Mouse (Mus musculus): ENCODE data around the gene Coq7. TPM values are rescaled to one million over a fixed set of nuclear protein-coding genes. Genes with fewer than 3 reads are reported as not detected.

Gene Coq7
- 144 and 158 TPM in 2 replicates for polyA plus RNA-seq (2015; fragmentation: Nextera tagmentation; extraction: Ambion mirVana)

DNA sequence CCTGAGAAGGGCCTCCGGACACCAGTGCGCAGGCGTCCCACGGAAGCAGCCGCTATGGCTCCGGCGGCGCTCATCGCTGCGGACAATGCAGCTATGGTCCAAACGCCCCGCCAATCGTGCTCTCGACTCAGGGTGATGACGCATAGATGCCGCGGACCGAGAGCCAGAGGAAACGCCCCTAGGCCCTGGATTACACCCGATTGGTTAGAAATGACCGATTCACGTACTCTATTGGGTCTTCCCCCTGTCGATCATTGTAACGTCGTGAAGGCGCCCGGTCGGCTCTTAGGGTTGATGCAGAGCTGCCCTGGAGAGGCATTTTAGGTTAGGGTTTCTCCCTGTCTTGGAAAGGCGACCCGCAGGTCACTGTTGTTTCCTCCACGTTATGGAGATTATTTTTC lies at the start of gene Coq7:
Coq7 (minus strand) TSS at position 179 of the 401 bp plus-strand sequence.
- no peaks in the 10 kb centered on the region for H3K9me3 ChIP-seq (ENCODE audit: low read length)
- peak within 1 kb of the TSS; percentile 89 for H3K9ac ChIP-seq (replicated peaks; ENCODE audit: low read length)
- H3K4me1 ChIP-seq (ENCODE audit: insufficient read depth, low read length): peaks cover 7% of the 10 kb centered on the region; the same call in 1 of the 2 replicates
- peak within 1 kb of the TSS; percentile 96 for H3K27ac ChIP-seq (ENCODE audit: low read length)
- H3K4me3 ChIP-seq (ENCODE audit: low read length): peak within 1 kb of the TSS; percentile 67
- peak within 1 kb of the TSS; percentile 71 for H3K4me2 ChIP-seq (replicated peaks; ENCODE audit: low read depth, low read length)
- no peaks in the 10 kb centered on the region for H3K27me3 ChIP-seq (ENCODE audit: insufficient read depth, low read length)
- under 1% methylated on average over 31 of the region's 31 CpGs for WGBS
- H3K36me3 ChIP-seq (ENCODE audit: insufficient read depth, low read length): no peaks in the 10 kb centered on the region; the same call in 1 of the 2 replicates
- ATAC-seq (ENCODE audit: low FRiP score, low TSS enrichment): peak; percentile 100

DNA sequence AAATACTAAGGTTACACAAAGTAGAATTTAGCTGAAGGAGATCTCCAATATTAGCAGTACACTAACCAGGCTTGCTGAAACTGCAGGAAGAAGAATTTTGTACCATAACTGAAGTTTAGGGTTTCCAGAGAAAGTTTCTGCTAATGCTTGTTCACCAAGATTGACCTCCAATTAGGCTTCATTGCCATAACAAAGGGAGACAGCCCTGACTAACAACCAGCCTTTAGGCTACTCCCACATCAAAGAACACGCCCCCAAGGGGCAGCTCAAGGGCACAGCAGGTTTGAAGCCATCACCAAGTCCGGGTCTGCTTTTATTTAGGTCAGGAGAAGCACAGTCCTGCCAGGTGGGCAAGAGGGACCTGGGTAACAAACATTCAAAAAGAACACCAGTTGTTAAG lies 46.8 kb upstream of the Coq7 start:
- H3K4me3 ChIP-seq (ENCODE audit: low read length): no peak overlapping the region
- no peaks in the 10 kb centered on the region for H3K9me3 ChIP-seq (ENCODE audit: low read length)
- ATAC-seq (ENCODE audit: low FRiP score, low TSS enrichment): no peak
- no peaks in the 10 kb centered on the region for H3K36me3 ChIP-seq (ENCODE audit: insufficient read depth, low read length)
- no peaks in the 10 kb centered on the region for H3K4me1 ChIP-seq (ENCODE audit: insufficient read depth, low read length)
- no peak overlapping the region for H3K4me2 ChIP-seq (replicated peaks; ENCODE audit: low read depth, low read length)
- no peak overlapping the region for H3K9ac ChIP-seq (replicated peaks; ENCODE audit: low read length)
- WGBS: 56% methylated on average over 2 of the region's 2 CpGs
- no peak overlapping the region for H3K27ac ChIP-seq (ENCODE audit: low read length)
- no peaks in the 10 kb centered on the region for H3K27me3 ChIP-seq (ENCODE audit: insufficient read depth, low read length)

- Histone ChIP-seq H3K4me1 (ENCODE audit: insufficient read depth, low read length) (no peaks in the 10 kb centered on the region), H3K4me3 (ENCODE audit: low read length) (no peak overlapping the region), H3K9me3 (ENCODE audit: low read length) (no peaks in the 10 kb centered on the region), H3K36me3 (ENCODE audit: insufficient read depth, low read length) (no peaks in the 10 kb centered on the region), H3K4me2 (replicated peaks; ENCODE audit: low read depth, low read length) (no peak overlapping the region), H3K27me3 (ENCODE audit: insufficient read depth, low read length) (no peaks in the 10 kb centered on the region), H3K27ac (ENCODE audit: low read length) (no peak overlapping the region), H3K9ac (replicated peaks; ENCODE audit: low read length) (no peak overlapping the region)
- no peak for ATAC-seq (ENCODE audit: low FRiP score, low TSS enrichment)
- 54% methylated on average over 3 of the region's 3 CpGs for WGBS
Measured at GRCm38 (mm10) chr7:118578269-118578668, 45.1 kb upstream of the Coq7 start.

- Histone ChIP-seq H3K4me3 (ENCODE audit: low read length) (no peak overlapping the region), H3K4me2 (replicated peaks; ENCODE audit: low read depth, low read length) (no peak overlapping the region), H3K36me3 (ENCODE audit: insufficient read depth, low read length) (no peaks in the 10 kb centered on the region), H3K9ac (replicated peaks; ENCODE audit: low read length) (no peak overlapping the region), H3K9me3 (ENCODE audit: low read length) (peaks cover 4% of the 10 kb centered on the region; the same call in 1 of the 2 replicates), H3K4me1 (ENCODE audit: insufficient read depth, low read length) (no peaks in the 10 kb centered on the region), H3K27me3 (ENCODE audit: insufficient read depth, low read length) (no peaks in the 10 kb centered on the region), H3K27ac (ENCODE audit: low read length) (no peak overlapping the region)
- WGBS: 68% methylated on average over 5 of the region's 5 CpGs
- no peak for ATAC-seq (ENCODE audit: low FRiP score, low TSS enrichment)
Measured at GRCm38 (mm10) chr7:118572039-118572438, 38.9 kb upstream of the Coq7 start.

DNA sequence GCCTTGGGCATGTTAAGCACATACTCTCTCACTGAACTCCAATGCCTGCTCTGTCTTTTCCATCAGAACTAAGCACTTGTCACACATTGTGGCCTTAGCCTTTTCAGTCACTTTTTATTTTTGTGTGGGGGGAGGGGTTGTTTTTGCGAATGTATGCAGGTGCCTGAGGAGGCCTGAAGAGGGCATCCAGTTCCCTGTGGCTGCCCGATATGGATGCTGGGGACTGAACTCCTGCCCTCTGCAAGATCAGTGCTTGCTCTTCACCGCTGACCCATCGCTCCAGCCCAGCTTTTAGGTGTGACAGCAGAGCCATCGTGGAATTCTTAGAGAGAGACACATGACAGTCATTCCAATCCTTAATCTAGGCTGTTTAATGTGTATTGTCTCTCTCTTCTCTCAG lies 38.2 kb upstream of the Coq7 start:
- no peaks in the 10 kb centered on the region for H3K4me1 ChIP-seq (ENCODE audit: insufficient read depth, low read length)
- no peak for ATAC-seq (ENCODE audit: low FRiP score, low TSS enrichment)
- no peak overlapping the region for H3K4me3 ChIP-seq (ENCODE audit: low read length)
- H3K9me3 ChIP-seq (ENCODE audit: low read length): peaks cover 4% of the 10 kb centered on the region; the same call in 1 of the 2 replicates
- WGBS: 62% methylated on average over 5 of the region's 5 CpGs
- H3K4me2 ChIP-seq (replicated peaks; ENCODE audit: low read depth, low read length): no peak overlapping the region
- no peak overlapping the region for H3K27ac ChIP-seq (ENCODE audit: low read length)
- H3K36me3 ChIP-seq (ENCODE audit: insufficient read depth, low read length): no peaks in the 10 kb centered on the region
- H3K27me3 ChIP-seq (ENCODE audit: insufficient read depth, low read length): no peaks in the 10 kb centered on the region
- H3K9ac ChIP-seq (replicated peaks; ENCODE audit: low read length): no peak overlapping the region

DNA sequence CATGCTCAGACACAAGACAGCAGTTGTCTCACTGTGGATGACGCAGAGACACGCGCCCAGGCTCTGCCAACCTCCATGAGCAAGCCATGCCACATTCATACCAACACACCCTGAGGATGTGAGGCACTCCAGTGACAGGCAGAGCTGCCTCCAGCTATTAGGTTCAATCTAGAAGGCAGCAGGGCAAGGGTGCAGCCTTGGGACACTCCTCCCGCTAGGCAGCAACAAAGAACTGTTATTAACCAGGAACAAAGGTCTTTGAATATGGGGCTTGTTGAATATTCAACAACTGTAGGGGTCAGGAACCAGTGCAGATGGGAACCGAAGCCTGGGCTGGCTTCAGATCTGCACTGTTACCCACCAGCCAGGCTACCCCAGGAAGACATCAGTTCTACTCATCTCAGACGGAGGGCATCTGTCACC lies 36.0 kb upstream of the Coq7 start:
- Histone ChIP-seq H3K4me3 (ENCODE audit: low read length) (no peak overlapping the region), H3K27ac (ENCODE audit: low read length) (no peak overlapping the region), H3K9me3 (ENCODE audit: low read length) (peaks cover 4% of the 10 kb centered on the region; the same call in 1 of the 2 replicates), H3K36me3 (ENCODE audit: insufficient read depth, low read length) (no peaks in the 10 kb centered on the region), H3K9ac (replicated peaks; ENCODE audit: low read length) (no peak overlapping the region), H3K4me2 (replicated peaks; ENCODE audit: low read depth, low read length) (no peak overlapping the region), H3K27me3 (ENCODE audit: insufficient read depth, low read length) (no peaks in the 10 kb centered on the region), H3K4me1 (ENCODE audit: insufficient read depth, low read length) (no peaks in the 10 kb centered on the region)
- no peak for ATAC-seq (ENCODE audit: low FRiP score, low TSS enrichment)
- WGBS: 80% methylated on average over 6 of the region's 6 CpGs

- 80% methylated on average over 2 of the region's 2 CpGs for WGBS
Measured at GRCm38 (mm10) chr7:118554290-118554689, 21.1 kb upstream of the Coq7 start.

GRCm38 (mm10) chr7:118553881-118554280 lies 20.7 kb upstream of the Coq7 start:
- H3K27me3 ChIP-seq (ENCODE audit: insufficient read depth, low read length): no peaks in the 10 kb centered on the region
- H3K9ac ChIP-seq (replicated peaks; ENCODE audit: low read length): no peak overlapping the region
- ATAC-seq (ENCODE audit: low FRiP score, low TSS enrichment): no peak
- 79% methylated on average over 4 of the region's 4 CpGs for WGBS
- 0 out of 2 replicates have a peak, but pooled peaks cover 5% of the 10 kb centered on the region for H3K36me3 ChIP-seq (ENCODE audit: insufficient read depth, low read length)
- H3K9me3 ChIP-seq (ENCODE audit: low read length): peaks cover 2% of the 10 kb centered on the region; the same call in 1 of the 2 replicates
- H3K4me2 ChIP-seq (replicated peaks; ENCODE audit: low read depth, low read length): no peak overlapping the region
- no peak overlapping the region for H3K4me3 ChIP-seq (ENCODE audit: low read length)
- no peaks in the 10 kb centered on the region for H3K4me1 ChIP-seq (ENCODE audit: insufficient read depth, low read length)
- no peak overlapping the region for H3K27ac ChIP-seq (ENCODE audit: low read length)

More at GRCm38 (mm10) chr7:118554290-118554689, 21.1 kb upstream of the Coq7 start:
- Histone ChIP-seq H3K9me3 (ENCODE audit: low read length) (peaks cover 2% of the 10 kb centered on the region; the same call in 1 of the 2 replicates), H3K27me3 (ENCODE audit: insufficient read depth, low read length) (no peaks in the 10 kb centered on the region), H3K9ac (replicated peaks; ENCODE audit: low read length) (no peak overlapping the region), H3K4me2 (replicated peaks; ENCODE audit: low read depth, low read length) (no peak overlapping the region), H3K27ac (ENCODE audit: low read length) (no peak overlapping the region), H3K36me3 (ENCODE audit: insufficient read depth, low read length) (0 out of 2 replicates have a peak, but pooled peaks cover 5% of the 10 kb centered on the region), H3K4me3 (ENCODE audit: low read length) (no peak overlapping the region), H3K4me1 (ENCODE audit: insufficient read depth, low read length) (no peaks in the 10 kb centered on the region)
- no peak for ATAC-seq (ENCODE audit: low FRiP score, low TSS enrichment)

DNA sequence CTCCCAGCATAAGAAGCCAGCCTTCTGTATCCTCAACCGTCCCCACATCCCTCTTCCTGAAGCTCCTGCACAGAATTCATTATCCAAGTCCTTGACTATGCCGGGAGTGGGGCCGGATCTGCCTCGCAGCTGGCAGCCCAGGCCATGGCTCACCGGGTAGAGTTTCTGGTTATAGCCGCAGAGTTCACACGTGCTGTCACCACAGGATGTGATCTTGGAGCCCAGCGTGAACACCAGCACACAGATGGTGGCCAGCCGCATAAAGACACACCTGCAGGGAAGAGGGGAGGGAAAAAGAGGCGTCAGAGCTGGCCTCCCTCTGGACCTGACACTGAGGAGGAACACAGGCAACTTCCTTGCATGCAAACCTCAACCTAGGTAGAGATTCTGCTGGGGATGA lies 14.3 kb upstream of the Coq7 start:
- Histone ChIP-seq H3K4me2 (replicated peaks; ENCODE audit: low read depth, low read length) (no peak overlapping the region), H3K9me3 (ENCODE audit: low read length) (peaks cover 2% of the 10 kb centered on the region; the same call in 1 of the 2 replicates), H3K9ac (replicated peaks; ENCODE audit: low read length) (no peak overlapping the region), H3K27ac (ENCODE audit: low read length) (no peak overlapping the region), H3K27me3 (ENCODE audit: insufficient read depth, low read length) (no peaks in the 10 kb centered on the region), H3K36me3 (ENCODE audit: insufficient read depth, low read length) (0 out of 2 replicates have a peak, but pooled peaks cover 3% of the 10 kb centered on the region), H3K4me3 (ENCODE audit: low read length) (no peak overlapping the region), H3K4me1 (ENCODE audit: insufficient read depth, low read length) (no peaks in the 10 kb centered on the region)
- ATAC-seq (ENCODE audit: low FRiP score, low TSS enrichment): no peak
- 71% methylated on average over 10 of the region's 10 CpGs for WGBS

DNA sequence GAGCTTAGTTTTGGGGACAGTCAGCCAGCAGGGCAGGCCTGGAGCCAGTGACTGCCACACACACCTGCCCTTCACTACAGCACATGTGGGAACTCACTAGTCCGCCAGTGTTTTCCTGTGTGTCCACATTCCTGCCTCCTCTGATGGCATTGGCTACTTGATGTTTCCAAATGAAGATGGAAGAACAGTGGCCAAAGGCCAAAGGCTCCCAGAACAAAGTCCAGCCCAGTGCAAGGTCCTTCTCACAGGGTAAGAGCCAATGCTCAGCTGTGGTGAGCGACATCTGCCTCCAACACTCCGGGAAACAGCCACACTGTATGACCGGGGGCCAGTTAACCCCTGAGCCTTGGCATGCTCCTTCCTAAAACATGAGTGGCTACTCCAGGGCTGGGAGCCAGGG lies 11.0 kb upstream of the Coq7 start:
- 76% methylated on average over 4 of the region's 4 CpGs for WGBS
- H3K4me1 ChIP-seq (ENCODE audit: insufficient read depth, low read length): no peaks in the 10 kb centered on the region
- H3K9me3 ChIP-seq (ENCODE audit: low read length): no peaks in the 10 kb centered on the region
- no peak overlapping the region for H3K4me2 ChIP-seq (replicated peaks; ENCODE audit: low read depth, low read length)
- no peak overlapping the region for H3K9ac ChIP-seq (replicated peaks; ENCODE audit: low read length)
- ATAC-seq (ENCODE audit: low FRiP score, low TSS enrichment): 0 out of 2 replicates have a peak, but pooled peaks have one; percentile 32
- no peaks in the 10 kb centered on the region for H3K27me3 ChIP-seq (ENCODE audit: insufficient read depth, low read length)
- H3K27ac ChIP-seq (ENCODE audit: low read length): no peak overlapping the region
- no peak overlapping the region for H3K4me3 ChIP-seq (ENCODE audit: low read length)
- H3K36me3 ChIP-seq (ENCODE audit: insufficient read depth, low read length): no peaks in the 10 kb centered on the region
